Mouse (Mus musculus): ENCODE measurements around the gene Tle6.

The Tle6 gene

GRCm38 (mm10) chr10:81626101-81626993, 25.5 kb upstream of the Tle6 start:
- DNase-seq (ENCODE audit: extremely low read depth, low read depth, low spot score): no peak

GRCm38 (mm10) chr10:81623441-81623840, 22.6 kb upstream of the Tle6 start:
- no peak for DNase-seq (ENCODE audit: extremely low read depth, low read depth, low spot score)

- no peak for DNase-seq (ENCODE audit: extremely low read depth, low read depth, low spot score)
These were observed 19.9 kb upstream of the Tle6 start for GRCm38 (mm10) chr10:81620786-81621185.

- DNase-seq (ENCODE audit: extremely low read depth, low read depth, low spot score): no peak
These were observed 19.1 kb upstream of the Tle6 start for GRCm38 (mm10) chr10:81619976-81620375.

GRCm38 (mm10) chr10:81615486-81615885, 14.6 kb upstream of the Tle6 start:
- DNase-seq (ENCODE audit: extremely low read depth, low read depth, low spot score): no peak

- DNase-seq (ENCODE audit: extremely low read depth, low read depth, low spot score): no peak
These were observed 11.9 kb upstream of the Tle6 start for GRCm38 (mm10) chr10:81612779-81613178.

GRCm38 (mm10) chr10:81608308-81608707, 7.4 kb upstream of the Tle6 start:
- DNase-seq (ENCODE audit: extremely low read depth, low read depth, low spot score): no peak

- DNase-seq (ENCODE audit: extremely low read depth, low read depth, low spot score): peak; percentile 94
These were observed 5.3 kb upstream of the Tle6 start, which contains the start of gene BC025920 for GRCm38 (mm10) chr10:81605974-81606751. Gene BC025920 (plus strand): TSS chr10:81606270.

GRCm38 (mm10) chr10:81605666-81605973, 4.7 kb upstream of the Tle6 start:
- DNase-seq (ENCODE audit: extremely low read depth, low read depth, low spot score): no peak

GRCm38 (mm10) chr10:81604968-81605665, 4.2 kb upstream of the Tle6 start:
- no peak for DNase-seq (ENCODE audit: extremely low read depth, low read depth, low spot score)

- no peak for DNase-seq (ENCODE audit: extremely low read depth, low read depth, low spot score)
These were observed 3.4 kb upstream of the Tle6 start for GRCm38 (mm10) chr10:81604019-81604967.

- DNase-seq (ENCODE audit: extremely low read depth, low read depth, low spot score): no peak
These were observed 1.9 kb upstream of the Tle6 start for GRCm38 (mm10) chr10:81602741-81603151.

- no peak for DNase-seq (ENCODE audit: extremely low read depth, low read depth, low spot score)
These were observed 578 bp upstream of the Tle6 start for GRCm38 (mm10) chr10:81601396-81601905.

GRCm38 (mm10) chr10:81600096-81600495, 777 bp downstream of the Tle6 start:
- no peak for DNase-seq (ENCODE audit: extremely low read depth, low read depth, low spot score)

GRCm38 (mm10) chr10:81599630-81600029, 1.2 kb downstream of the Tle6 start:
- no peak for DNase-seq (ENCODE audit: extremely low read depth, low read depth, low spot score)

GRCm38 (mm10) chr10:81598871-81599270, 2.0 kb downstream of the Tle6 start:
- DNase-seq (ENCODE audit: extremely low read depth, low read depth, low spot score): no peak

GRCm38 (mm10) chr10:81598342-81598741, 2.5 kb downstream of the Tle6 start:
- no peak for DNase-seq (ENCODE audit: extremely low read depth, low read depth, low spot score)

- no peak for DNase-seq (ENCODE audit: extremely low read depth, low read depth, low spot score)
These were observed 3.5 kb downstream of the Tle6 start for GRCm38 (mm10) chr10:81597137-81597950.

GRCm38 (mm10) chr10:81596611-81597010, 4.3 kb downstream of the Tle6 start:
- DNase-seq (ENCODE audit: extremely low read depth, low read depth, low spot score): no peak
